Mouse (Mus musculus) WW6 (cell line): ENCODE data around the gene Slc39a3.

Source experiments
- DNase-seq: peaks from one replicate; pipeline ENCODE4 v3.0.0-alpha.2; 2013; ENCODE audit warnings: low read depth, low spot score

The Slc39a3 gene

DNA sequence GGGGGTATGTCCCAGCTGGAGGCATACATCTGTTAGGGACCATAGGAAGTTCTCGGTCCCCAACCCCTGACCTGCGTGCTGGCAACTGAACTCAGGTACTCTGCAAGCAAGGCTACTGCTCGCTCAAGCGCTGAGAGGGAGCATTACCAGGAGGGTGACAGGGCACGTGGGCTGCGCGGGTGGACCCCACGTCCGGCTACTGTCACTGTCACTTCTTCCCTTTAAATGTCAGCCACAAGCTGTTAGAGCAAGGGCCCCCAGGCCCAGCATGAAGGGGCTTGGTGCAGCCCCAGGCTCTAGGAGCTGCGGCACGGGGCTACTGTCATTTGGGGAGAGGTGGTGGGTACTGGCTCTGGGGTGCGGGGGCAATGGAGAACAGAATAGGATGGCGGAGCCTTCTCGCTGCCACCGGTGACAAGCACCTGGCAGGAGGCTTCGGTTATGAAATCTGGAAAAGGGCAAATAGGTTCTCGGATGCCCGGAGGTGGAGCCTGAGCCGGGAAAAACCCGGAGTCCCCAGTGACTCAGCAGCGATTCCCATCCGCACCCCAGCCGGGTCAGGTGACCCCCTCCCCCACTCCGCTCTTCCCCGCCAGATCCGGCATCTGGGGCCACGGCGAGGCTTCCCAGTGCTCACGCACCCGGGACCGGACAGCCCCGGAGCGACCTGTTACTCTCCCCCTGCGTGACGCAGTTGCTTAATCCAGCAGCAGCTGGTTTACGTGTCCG lies 51.8 kb downstream of the Slc39a3 start:
- no peak for DNase-seq

DNA sequence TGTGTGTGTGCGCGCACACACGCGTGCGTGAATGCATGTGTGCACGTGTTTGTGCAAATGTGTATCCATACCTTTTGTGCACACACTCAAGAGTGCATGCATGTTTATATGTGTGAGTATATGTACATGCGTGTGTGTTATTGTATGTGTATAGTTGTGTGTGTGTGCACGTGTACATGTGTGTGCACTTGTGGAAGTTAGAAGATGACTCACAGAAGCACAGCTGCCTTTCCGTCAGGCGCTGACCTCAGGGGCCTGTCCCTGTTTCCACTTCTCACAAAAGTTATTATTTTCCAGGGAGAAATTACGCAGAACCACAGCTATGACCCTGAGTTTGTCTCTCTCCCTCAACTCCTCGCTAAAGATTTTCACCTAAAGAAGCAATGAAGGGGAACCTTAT lies 53.0 kb downstream of the Slc39a3 start:
- no peak for DNase-seq

DNA sequence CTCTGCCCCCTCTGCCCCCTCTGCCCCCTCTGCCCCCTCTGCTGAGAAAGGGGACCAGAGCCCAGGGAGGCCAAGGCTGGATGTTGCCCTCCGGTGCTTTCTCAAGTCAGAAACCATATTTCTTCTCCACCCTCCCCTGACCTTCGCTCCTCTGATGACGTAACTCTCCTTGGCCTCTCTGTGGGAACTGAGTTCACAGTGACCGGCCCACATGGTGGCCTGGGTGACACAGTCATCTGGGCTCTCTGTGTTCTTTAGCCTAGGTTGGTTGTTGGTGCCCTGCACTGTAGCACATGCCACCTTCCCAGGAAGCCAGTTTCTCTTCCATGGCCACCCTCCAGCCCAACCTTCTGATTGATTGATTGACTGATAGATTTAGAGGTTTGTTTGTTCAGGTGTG lies 54.8 kb downstream of the Slc39a3 start:
- DNase-seq, result no peak

DNA sequence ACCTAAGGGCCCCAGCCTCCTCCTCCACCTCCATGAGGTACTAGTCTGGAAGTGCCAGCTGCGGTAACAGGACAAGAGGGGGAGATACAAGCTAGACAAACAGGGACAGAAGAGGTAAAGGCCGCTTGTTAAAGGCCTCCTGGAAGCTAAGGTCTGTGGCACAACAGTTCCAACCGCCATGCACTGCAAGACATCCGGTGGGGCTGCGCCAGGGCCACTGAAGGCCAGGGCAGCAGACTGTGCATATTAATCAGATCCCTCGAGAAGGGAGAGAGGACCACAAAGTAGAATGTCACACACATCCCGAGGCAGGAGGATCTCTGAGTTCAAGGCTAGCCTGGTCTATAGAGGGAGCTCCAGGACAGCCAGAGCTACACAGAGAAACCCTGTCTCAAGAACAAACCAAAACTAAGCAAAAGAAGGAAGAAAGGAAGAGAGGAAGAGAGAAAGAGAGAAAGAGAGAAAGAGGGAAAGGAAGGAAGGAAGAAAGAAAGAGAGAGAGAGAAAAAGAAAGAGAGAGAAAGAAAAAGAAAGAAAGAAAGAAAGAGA lies 55.6 kb downstream of the Slc39a3 start:
- DNase-seq, result no peak
